Mouse (Mus musculus) brain, embryonic 14.5 days (tissue): ENCODE measurements at regions not wholly inside any gene's neighbourhood (a gene's known extent, or its start where the extent isn't known, plus 50 kb on each side); places are given as distances from the start of the nearest gene placed in this dataset.

ENCODE experiments used
- DNase-seq: peaks from one replicate; pipeline ENCODE4 v3.0.0-alpha.2; 2011; ENCODE audit warnings: low read depth
- CTCF ChIP-seq: fragments of 200-500 bp; IDR thresholded peaks from 2 replicates; pipeline ENCODE4 v1.5.1; 2012; ENCODE audit warnings: inconsistent platforms, mild to moderate bottlenecking, moderate library complexity, borderline replicate concordance; ENCODE audit not compliant: insufficient read depth, insufficient read length; ENCODE audit errors: extremely low read depth
- POLR2A ChIP-seq: fragments of 200-500 bp; IDR thresholded peaks from 2 replicates; pipeline ENCODE4 v1.6.1; 2012; ENCODE audit warnings: mild to moderate bottlenecking, inconsistent platforms, borderline replicate concordance; ENCODE audit not compliant: poor library complexity, insufficient read depth, insufficient read length, severe bottlenecking; ENCODE audit errors: extremely low read depth

GRCm38 (mm10) chr14:95688611-95689010 lies 192.4 kb upstream of the 4921530L21Rik start:
- TF ChIP-seq POLR2A (no peak), CTCF (no peak)
- peak; percentile 82 for DNase-seq

- TF ChIP-seq POLR2A (no peak), CTCF (no peak)
Observed at GRCm38 (mm10) chr14:95726082-95726481, 155.0 kb upstream of the 4921530L21Rik start.

GRCm38 (mm10) chr14:95775737-95776136 lies 105.3 kb upstream of the 4921530L21Rik start:
- DNase-seq, result peak; percentile 11
- TF ChIP-seq CTCF (no peak), POLR2A (no peak)

More at GRCm38 (mm10) chr14:95726082-95726481, 155.0 kb upstream of the 4921530L21Rik start:
- peak; percentile 42 for DNase-seq

- TF ChIP-seq CTCF, result peak; percentile 15; the same call in 1 of the 2 replicates
- TF ChIP-seq POLR2A, result no peak
Observed at GRCm38 (mm10) chr14:95777439-95777838, 103.6 kb upstream of the 4921530L21Rik start.

More at GRCm38 (mm10) chr14:95777439-95777838, 103.6 kb upstream of the 4921530L21Rik start:
- DNase-seq, result peak; percentile 78
